Mouse (Mus musculus): Measurements from ENCODE around the gene Prim2. TPM values are rescaled to one million over a fixed set of nuclear protein-coding genes. Genes with fewer than 3 reads are reported as not detected.

The Prim2 gene
- polyA plus RNA-seq, 1 experiment from 2014 or later, result 21.3 TPM

- Histone ChIP-seq H3K4me3 (replicated peaks) (no peak overlapping the region), H3K36me3 (no peaks in the 10 kb centered on the region), H3K27me3 (replicated peaks) (no peaks in the 10 kb centered on the region), H3K27ac (replicated peaks) (peak overlapping the region; percentile 60; the same call in 1 of the 2 replicates), H3K9me3 (replicated peaks) (no peaks in the 10 kb centered on the region), H3K9ac (replicated peaks) (no peak overlapping the region), H3K4me2 (no peak overlapping the region), H3K4me1 (peaks cover 11% of the 10 kb centered on the region)
- ATAC-seq (ENCODE audit: low FRiP score), result peak; percentile 55; the same call in 1 of the 2 replicates
- WGBS, result 63% methylated on average over 3 of the region's 3 CpGs
These were observed 137.7 kb downstream of the Prim2 start for GRCm38 (mm10) chr1:33531860-33532259.

- H3K4me3 ChIP-seq (replicated peaks), result no peak overlapping the region
- H3K36me3 ChIP-seq, result no peaks in the 10 kb centered on the region
- peak; percentile 87 for ATAC-seq (ENCODE audit: low FRiP score)
- no peaks in the 10 kb centered on the region for H3K27me3 ChIP-seq (replicated peaks)
- 35% methylated on average over 5 of the region's 5 CpGs for WGBS
- H3K27ac ChIP-seq (replicated peaks), result peak overlapping the region; percentile 60
- no peak overlapping the region for H3K9ac ChIP-seq (replicated peaks)
- H3K4me2 ChIP-seq, result no peak overlapping the region
- H3K4me1 ChIP-seq, result peaks cover 11% of the 10 kb centered on the region
- H3K9me3 ChIP-seq (replicated peaks), result no peaks in the 10 kb centered on the region
These were observed 138.3 kb downstream of the Prim2 start for GRCm38 (mm10) chr1:33531097-33531856.

GRCm38 (mm10) chr1:33530491-33530890 is 139.1 kb downstream of the Prim2 start:
- H3K27me3 ChIP-seq (replicated peaks), result no peaks in the 10 kb centered on the region
- no peak overlapping the region for H3K4me2 ChIP-seq
- no peaks in the 10 kb centered on the region for H3K9me3 ChIP-seq (replicated peaks)
- H3K4me1 ChIP-seq, result peaks cover 11% of the 10 kb centered on the region
- no peak overlapping the region for H3K27ac ChIP-seq (replicated peaks)
- no peak overlapping the region for H3K9ac ChIP-seq (replicated peaks)
- no peaks in the 10 kb centered on the region for H3K36me3 ChIP-seq
- 93% methylated on average over 2 of the region's 2 CpGs for WGBS
- no peak overlapping the region for H3K4me3 ChIP-seq (replicated peaks)
- ATAC-seq (ENCODE audit: low FRiP score), result no peak

GRCm38 (mm10) chr1:33529543-33530232 is 139.9 kb downstream of the Prim2 start:
- ATAC-seq (ENCODE audit: low FRiP score), result no peak
- WGBS, result 84% methylated on average over 8 of the region's 8 CpGs
- Histone ChIP-seq H3K36me3 (no peaks in the 10 kb centered on the region), H3K9me3 (replicated peaks) (no peaks in the 10 kb centered on the region), H3K4me1 (peaks cover 11% of the 10 kb centered on the region), H3K4me3 (replicated peaks) (no peak overlapping the region), H3K27me3 (replicated peaks) (no peaks in the 10 kb centered on the region), H3K4me2 (no peak overlapping the region), H3K27ac (replicated peaks) (no peak overlapping the region), H3K9ac (replicated peaks) (no peak overlapping the region)

- H3K4me3 ChIP-seq (replicated peaks), result no peak overlapping the region
- no peak for ATAC-seq (ENCODE audit: low FRiP score)
- H3K36me3 ChIP-seq, result no peaks in the 10 kb centered on the region
- H3K9ac ChIP-seq (replicated peaks), result no peak overlapping the region
- no peaks in the 10 kb centered on the region for H3K27me3 ChIP-seq (replicated peaks)
- H3K4me2 ChIP-seq, result no peak overlapping the region
- no peak overlapping the region for H3K27ac ChIP-seq (replicated peaks)
- no peaks in the 10 kb centered on the region for H3K9me3 ChIP-seq (replicated peaks)
- H3K4me1 ChIP-seq, result peaks cover 11% of the 10 kb centered on the region
- 61% methylated on average over 6 of the region's 6 CpGs for WGBS
These were observed 142.2 kb downstream of the Prim2 start for GRCm38 (mm10) chr1:33527352-33527863.

GRCm38 (mm10) chr1:33523223-33523622 is 146.4 kb downstream of the Prim2 start:
- Histone ChIP-seq H3K9ac (replicated peaks) (no peak overlapping the region), H3K36me3 (no peaks in the 10 kb centered on the region), H3K4me3 (replicated peaks) (no peak overlapping the region), H3K9me3 (replicated peaks) (no peaks in the 10 kb centered on the region), H3K27me3 (replicated peaks) (no peaks in the 10 kb centered on the region), H3K4me1 (no peaks in the 10 kb centered on the region), H3K4me2 (no peak overlapping the region), H3K27ac (replicated peaks) (no peak overlapping the region)
- WGBS, result 83% methylated on average over 5 of the region's 5 CpGs
- ATAC-seq (ENCODE audit: low FRiP score), result no peak

- no peak overlapping the region for H3K4me2 ChIP-seq
These were observed 154.5 kb downstream of the Prim2 start for GRCm38 (mm10) chr1:33515124-33515523.

GRCm38 (mm10) chr1:33511310-33511709 is 158.3 kb downstream of the Prim2 start:
- ATAC-seq (ENCODE audit: low FRiP score), result no peak
- Histone ChIP-seq H3K27ac (replicated peaks) (no peak overlapping the region), H3K9me3 (replicated peaks) (no peaks in the 10 kb centered on the region), H3K27me3 (replicated peaks) (no peaks in the 10 kb centered on the region), H3K4me2 (no peak overlapping the region), H3K4me1 (no peaks in the 10 kb centered on the region), H3K9ac (replicated peaks) (no peak overlapping the region), H3K4me3 (replicated peaks) (no peak overlapping the region), H3K36me3 (no peaks in the 10 kb centered on the region)
- 93% methylated on average over 4 of the region's 4 CpGs for WGBS

More at GRCm38 (mm10) chr1:33515124-33515523, 154.5 kb downstream of the Prim2 start:
- no peak for ATAC-seq (ENCODE audit: low FRiP score)
- Histone ChIP-seq H3K27ac (replicated peaks) (no peak overlapping the region), H3K4me3 (replicated peaks) (no peak overlapping the region), H3K36me3 (no peaks in the 10 kb centered on the region), H3K27me3 (replicated peaks) (no peaks in the 10 kb centered on the region), H3K9ac (replicated peaks) (no peak overlapping the region), H3K4me1 (no peaks in the 10 kb centered on the region), H3K9me3 (replicated peaks) (no peaks in the 10 kb centered on the region)
- 76% methylated on average over 8 of the region's 8 CpGs for WGBS

GRCm38 (mm10) chr1:33504371-33504770 is 165.2 kb downstream of the Prim2 start:
- Histone ChIP-seq H3K4me3 (replicated peaks) (no peak overlapping the region), H3K9ac (replicated peaks) (no peak overlapping the region), H3K27me3 (replicated peaks) (no peaks in the 10 kb centered on the region), H3K36me3 (no peaks in the 10 kb centered on the region), H3K4me2 (no peak overlapping the region), H3K9me3 (replicated peaks) (no peaks in the 10 kb centered on the region), H3K4me1 (no peaks in the 10 kb centered on the region), H3K27ac (replicated peaks) (no peak overlapping the region)
- ATAC-seq (ENCODE audit: low FRiP score), result no peak
- 95% methylated on average over 5 of the region's 5 CpGs for WGBS

GRCm38 (mm10) chr1:33502890-33503289 is 166.7 kb downstream of the Prim2 start:
- Histone ChIP-seq H3K27me3 (replicated peaks) (no peaks in the 10 kb centered on the region), H3K27ac (replicated peaks) (no peak overlapping the region), H3K9ac (replicated peaks) (no peak overlapping the region), H3K36me3 (no peaks in the 10 kb centered on the region), H3K4me2 (no peak overlapping the region), H3K4me3 (replicated peaks) (no peak overlapping the region), H3K4me1 (no peaks in the 10 kb centered on the region), H3K9me3 (replicated peaks) (no peaks in the 10 kb centered on the region)
- ATAC-seq (ENCODE audit: low FRiP score), result no peak
- 83% methylated on average over 7 of the region's 7 CpGs for WGBS

GRCm38 (mm10) chr1:33502298-33502697 is 167.3 kb downstream of the Prim2 start:
- H3K4me2 ChIP-seq, result no peak overlapping the region
- H3K9ac ChIP-seq (replicated peaks), result no peak overlapping the region
- no peak overlapping the region for H3K27ac ChIP-seq (replicated peaks)
- H3K4me1 ChIP-seq, result no peaks in the 10 kb centered on the region
- H3K36me3 ChIP-seq, result no peaks in the 10 kb centered on the region
- no peak overlapping the region for H3K4me3 ChIP-seq (replicated peaks)
- WGBS, result 14% methylated on average over 1 of the region's 1 CpGs
- no peak for ATAC-seq (ENCODE audit: low FRiP score)
- H3K9me3 ChIP-seq (replicated peaks), result no peaks in the 10 kb centered on the region
- H3K27me3 ChIP-seq (replicated peaks), result no peaks in the 10 kb centered on the region

- Histone ChIP-seq H3K4me2 (no peak overlapping the region), H3K4me3 (replicated peaks) (no peak overlapping the region), H3K27ac (replicated peaks) (no peak overlapping the region), H3K27me3 (replicated peaks) (no peaks in the 10 kb centered on the region), H3K36me3 (no peaks in the 10 kb centered on the region), H3K9me3 (replicated peaks) (no peaks in the 10 kb centered on the region), H3K4me1 (0 out of 2 replicates have a peak, but pooled peaks cover 4% of the 10 kb centered on the region), H3K9ac (replicated peaks) (no peak overlapping the region)
- WGBS, result 91% methylated on average over 9 of the region's 9 CpGs
- ATAC-seq (ENCODE audit: low FRiP score), result no peak
These were observed 169.5 kb downstream of the Prim2 start for GRCm38 (mm10) chr1:33500111-33500510.

Data from neural tube, embryonic 15.5 days (tissue).